Mouse (Mus musculus) hindbrain, embryonic 11.5 days (tissue): ENCODE data around the gene Bmp8a. TPM values are rescaled to one million over a fixed set of nuclear protein-coding genes. Genes with fewer than 3 reads are reported as not detected.
"Not testable (repeated sequence)": the region's sequence is repeated elsewhere in the genome, so short reads cannot be mapped to it uniquely, and the experiment has no call there.

Experiments
- ATAC-seq: fragments of 200-750 bp; cut with Nextera tagmentation; 2 replicates; pipeline ENCODE4 v1.8.0; 2017; ENCODE audit warnings: mild to moderate bottlenecking, moderate TSS enrichment, moderate library complexity; ENCODE audit not compliant: low FRiP score
- DNase-seq: peaks from one replicate; pipeline ENCODE4 v3.0.0-alpha.2; 2015; ENCODE audit warnings: low spot score
- H3K27ac ChIP-seq: fragments of 300-500 bp; sonication (generic); 2 replicates; pipeline ENCODE4 v1.5.1; 2014; ENCODE audit warnings: mild to moderate bottlenecking, low read depth, low read length
- H3K27me3 ChIP-seq: fragments of 300-500 bp; sonication (generic); 2 replicates; pipeline ENCODE4 v1.6.1; 2014; ENCODE audit warnings: mild to moderate bottlenecking, low read length, moderate library complexity, mixed read lengths; ENCODE audit not compliant: control insufficient read depth, insufficient read depth
- H3K36me3 ChIP-seq: fragments of 300-500 bp; sonication (generic); 2 replicates; pipeline ENCODE4 v1.6.1; 2014; ENCODE audit warnings: mild to moderate bottlenecking, low read length, moderate library complexity, mixed read lengths; ENCODE audit not compliant: control insufficient read depth, insufficient read depth
- H3K4me1 ChIP-seq: fragments of 300-500 bp; sonication (generic); replicated peaks from 2 replicates; pipeline ENCODE4 v1.6.1; 2014; ENCODE audit warnings: low read length, mixed read lengths; ENCODE audit not compliant: control insufficient read depth, insufficient read depth
- H3K4me2 ChIP-seq: fragments of 300-500 bp; sonication (generic); replicated peaks from 2 replicates; pipeline ENCODE4 v1.6.1; 2014; ENCODE audit warnings: mild to moderate bottlenecking, low read depth, low read length
- H3K4me3 ChIP-seq: fragments of 300-500 bp; sonication (generic); 2 replicates; pipeline ENCODE4 v1.5.1; 2014; ENCODE audit warnings: low read depth, low read length
- H3K9ac ChIP-seq: fragments of 300-500 bp; sonication (generic); 2 replicates; pipeline ENCODE4 v1.6.1; 2014; ENCODE audit warnings: low read depth, low read length
- H3K9me3 ChIP-seq: fragments of 300-500 bp; sonication (generic); 2 replicates; pipeline ENCODE4 v1.6.1; 2016; ENCODE audit warnings: low read length; ENCODE audit not compliant: control insufficient read depth
- WGBS: fragments of 180-500 bp; shearing (Covaris S2); extraction: QIAGEN DNeasy Blood & Tissue Kit; methylation state at CpG from one replicate; pipeline ENCODE4 v1.1.7; 2014; 5-methylcytosine and 5-hydroxymethylcytosine counted together
- polyA plus RNA-seq: library from polyadenylated mRNA; unstranded; fragments of >200 nt; fragmentation: Nextera tagmentation; extraction: Ambion mirVana; gene quantifications from 2 replicates; pipeline ENCODE4 v1.2.1, GENCODE M21; 2014

Gene Bmp8a
- polyA plus RNA-seq, 1 experiment from 2014 or later: 0.06 TPM

- H3K9me3 ChIP-seq: no peaks in the 10 kb centered on the region
- 7% methylated on average over 13 of the region's 13 CpGs for WGBS
- peak within 1 kb of the TSS; percentile 25 for H3K4me2 ChIP-seq
- ATAC-seq (0 out of 2 replicates have a peak, but pooled peaks have one; percentile 10), DNase-seq (no peak)
- no peaks in the 10 kb centered on the region for H3K4me1 ChIP-seq
- H3K4me3 ChIP-seq: peak within 1 kb of the TSS; percentile 6; the same call in 1 of the 2 replicates
- H3K36me3 ChIP-seq: no peaks in the 10 kb centered on the region
- no peak within 1 kb of the TSS for H3K9ac ChIP-seq
- H3K27ac ChIP-seq: no peak within 1 kb of the TSS
- peaks cover 8% of the 10 kb centered on the region for H3K27me3 ChIP-seq
Measured at GRCm38 (mm10) chr4:123323534-123323933, 19.5 kb downstream of the Bmp8a start, which contains the start of gene Oxct2a. TSS of gene Oxct2a (minus strand) at chr4:123323634.

GRCm38 (mm10) chr4:123322910-123323309 is 20.1 kb downstream of the Bmp8a start:
- H3K27me3 ChIP-seq, H3K4me1 ChIP-seq, DNase-seq, H3K9me3 ChIP-seq, H3K4me3 ChIP-seq, H3K9ac ChIP-seq, H3K27ac ChIP-seq, H3K36me3 ChIP-seq: not testable (repeated sequence)
- 17% methylated on average over 13 of the region's 38 CpGs for WGBS
- ATAC-seq: peak; percentile 25; the same call in 1 of the 2 replicates
- H3K4me2 ChIP-seq: peak overlapping the region; percentile 25; the same call in 1 of the 2 replicates

GRCm38 (mm10) chr4:123314497-123314896 is 28.6 kb downstream of the Bmp8a start:
- Histone ChIP-seq H3K4me1 (no peaks in the 10 kb centered on the region), H3K9ac (no peak overlapping the region), H3K36me3 (no peaks in the 10 kb centered on the region), H3K27me3 (no peaks in the 10 kb centered on the region), H3K4me2 (no peak overlapping the region), H3K9me3 (no peaks in the 10 kb centered on the region), H3K27ac (no peak overlapping the region), H3K4me3 (no peak overlapping the region)
- ATAC-seq (no peak), DNase-seq (no peak)
- 81% methylated on average over 3 of the region's 3 CpGs for WGBS

GRCm38 (mm10) chr4:123313010-123313409 is 30.0 kb downstream of the Bmp8a start:
- 86% methylated on average over 6 of the region's 6 CpGs for WGBS
- H3K9me3 ChIP-seq: no peaks in the 10 kb centered on the region
- DNase-seq (no peak), ATAC-seq (no peak)
- H3K36me3 ChIP-seq: no peaks in the 10 kb centered on the region
- H3K4me1 ChIP-seq: no peaks in the 10 kb centered on the region
- H3K27me3 ChIP-seq: no peaks in the 10 kb centered on the region
- no peak overlapping the region for H3K4me3 ChIP-seq
- no peak overlapping the region for H3K9ac ChIP-seq
- H3K27ac ChIP-seq: no peak overlapping the region
- H3K4me2 ChIP-seq: no peak overlapping the region

- H3K27me3 ChIP-seq: no peaks in the 10 kb centered on the region
- H3K4me2 ChIP-seq: no peak overlapping the region
- no peak overlapping the region for H3K9ac ChIP-seq
- H3K9me3 ChIP-seq: no peaks in the 10 kb centered on the region
- 86% methylated on average over 7 of the region's 7 CpGs for WGBS
- H3K4me1 ChIP-seq: no peaks in the 10 kb centered on the region
- H3K36me3 ChIP-seq: no peaks in the 10 kb centered on the region
- no peak overlapping the region for H3K4me3 ChIP-seq
- DNase-seq: no peak
- ATAC-seq: no peak
- H3K27ac ChIP-seq: no peak overlapping the region
Measured at GRCm38 (mm10) chr4:123311845-123312244, 31.2 kb downstream of the Bmp8a start.

GRCm38 (mm10) chr4:123308292-123308691 is 34.8 kb downstream of the Bmp8a start:
- H3K27me3 ChIP-seq: no peaks in the 10 kb centered on the region
- H3K27ac ChIP-seq: no peak overlapping the region
- H3K36me3 ChIP-seq: no peaks in the 10 kb centered on the region
- no peak overlapping the region for H3K4me2 ChIP-seq
- ATAC-seq: no peak
- H3K9ac ChIP-seq: no peak overlapping the region
- H3K9me3 ChIP-seq: no peaks in the 10 kb centered on the region
- no peak for DNase-seq
- H3K4me1 ChIP-seq: no peaks in the 10 kb centered on the region
- H3K4me3 ChIP-seq: no peak overlapping the region
- 65% methylated on average over 3 of the region's 3 CpGs for WGBS

- Histone ChIP-seq H3K9me3 (no peaks in the 10 kb centered on the region), H3K4me3 (no peak overlapping the region), H3K4me1 (no peaks in the 10 kb centered on the region), H3K4me2 (no peak overlapping the region), H3K27ac (no peak overlapping the region), H3K27me3 (no peaks in the 10 kb centered on the region), H3K36me3 (0 out of 2 replicates have a peak, but pooled peaks cover 5% of the 10 kb centered on the region), H3K9ac (no peak overlapping the region)
- DNase-seq (no peak), ATAC-seq (no peak)
- 88% methylated on average over 10 of the region's 10 CpGs for WGBS
Measured at GRCm38 (mm10) chr4:123306999-123307398, 36.1 kb downstream of the Bmp8a start.

GRCm38 (mm10) chr4:123305789-123306188 is 37.3 kb downstream of the Bmp8a start:
- 48% methylated on average over 3 of the region's 3 CpGs for WGBS
- H3K4me1 ChIP-seq: no peaks in the 10 kb centered on the region
- no peaks in the 10 kb centered on the region for H3K9me3 ChIP-seq
- DNase-seq (peak; percentile 70), ATAC-seq (peak; percentile 54)
- H3K4me3 ChIP-seq: no peak overlapping the region
- no peak overlapping the region for H3K9ac ChIP-seq
- no peak overlapping the region for H3K4me2 ChIP-seq
- no peaks in the 10 kb centered on the region for H3K27me3 ChIP-seq
- 0 out of 2 replicates have a peak, but pooled peaks cover 5% of the 10 kb centered on the region for H3K36me3 ChIP-seq
- H3K27ac ChIP-seq: no peak overlapping the region

- no peaks in the 10 kb centered on the region for H3K4me1 ChIP-seq
- no peaks in the 10 kb centered on the region for H3K9me3 ChIP-seq
- 95% methylated on average over 11 of the region's 11 CpGs for WGBS
- no peak overlapping the region for H3K27ac ChIP-seq
- no peaks in the 10 kb centered on the region for H3K27me3 ChIP-seq
- no peak overlapping the region for H3K4me3 ChIP-seq
- ATAC-seq (no peak), DNase-seq (no peak)
- no peak overlapping the region for H3K4me2 ChIP-seq
- H3K9ac ChIP-seq: no peak overlapping the region
- H3K36me3 ChIP-seq: peaks cover 18% of the 10 kb centered on the region
Measured at GRCm38 (mm10) chr4:123298980-123299670, 43.9 kb downstream of the Bmp8a start.
